Mouse (Mus musculus): ENCODE results near the gene Bst1. TPM values are rescaled to one million over a fixed set of nuclear protein-coding genes. Genes with fewer than 3 reads are reported as not detected.
A peak's percentile ranks its signal among the peaks of the same experiment; 100 is the strongest.

The Bst1 gene
- polyA plus RNA-seq, 1 experiment from 2014 or later, result not detected

DNA sequence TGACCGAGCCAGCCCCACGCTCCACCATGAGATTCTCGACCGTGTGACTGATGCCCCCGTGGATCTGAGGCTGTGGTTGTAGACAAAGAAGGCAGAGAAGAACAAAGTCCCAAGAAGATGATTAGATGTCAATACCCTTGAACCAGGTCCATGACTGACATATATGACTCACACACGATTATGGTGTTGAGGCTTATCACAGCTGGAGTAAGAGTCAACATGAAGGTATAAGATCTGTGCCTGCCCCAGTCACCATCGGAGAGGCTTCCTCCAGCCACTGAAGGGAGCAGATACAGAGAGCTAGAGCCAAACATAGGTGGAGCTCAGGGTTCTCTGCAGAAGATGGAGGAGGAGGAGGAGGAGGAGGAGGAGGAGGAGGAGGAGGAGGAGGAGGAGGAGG is 12.3 kb upstream of the Bst1 start:
- WGBS, result 95% methylated on average over 7 of the region's 7 CpGs

DNA sequence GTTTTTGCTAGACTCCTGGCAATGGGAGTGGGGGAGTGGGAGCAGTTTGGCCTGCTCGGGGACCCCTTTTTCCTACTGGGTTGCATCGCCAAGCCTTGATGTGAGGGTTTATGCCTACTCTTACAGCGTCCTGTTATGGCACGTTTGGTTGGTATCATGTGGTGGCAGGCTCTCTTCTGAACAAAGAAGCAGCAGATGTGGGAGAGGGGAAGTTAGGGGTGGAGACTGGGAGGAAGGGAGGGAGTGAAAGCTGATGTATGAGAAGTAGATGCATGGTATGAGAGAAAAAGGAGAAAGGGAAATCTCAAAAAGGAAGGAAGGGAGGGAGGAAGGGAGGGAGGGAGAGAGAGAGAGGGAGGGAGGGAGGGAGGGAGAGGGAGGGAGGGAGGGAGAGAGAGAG is 11.8 kb upstream of the Bst1 start:
- no peak overlapping the region for H3K9ac ChIP-seq (ENCODE audit: low read length)
- no peaks in the 10 kb centered on the region for H3K9me3 ChIP-seq (ENCODE audit: control insufficient read depth, low read length)
- H3K4me2 ChIP-seq (ENCODE audit: low read depth), result no peak overlapping the region
- DNase-seq (ENCODE audit: low spot score) (no peak), ATAC-seq (ENCODE audit: insufficient read depth, low FRiP score, low TSS enrichment) (no peak)
- no peaks in the 10 kb centered on the region for H3K27me3 ChIP-seq (ENCODE audit: control insufficient read depth, insufficient read depth, low read length)
- no peak overlapping the region for H3K27ac ChIP-seq (ENCODE audit: low read depth, low read length)
- no peaks in the 10 kb centered on the region for H3K4me1 ChIP-seq (ENCODE audit: control insufficient read depth, insufficient read depth, low read length)
- H3K36me3 ChIP-seq (ENCODE audit: control insufficient read depth, insufficient read depth, low read length), result no peaks in the 10 kb centered on the region
- H3K4me3 ChIP-seq (ENCODE audit: low read depth, low read length), result no peak overlapping the region
- 79% methylated on average over 4 of the region's 4 CpGs for WGBS

More for the DNA sequence above, 12.3 kb upstream of the Bst1 start:
- Histone ChIP-seq H3K4me3 (ENCODE audit: low read depth, low read length) (no peak overlapping the region), H3K27me3 (ENCODE audit: control insufficient read depth, insufficient read depth, low read length) (no peaks in the 10 kb centered on the region), H3K27ac (ENCODE audit: low read depth, low read length) (no peak overlapping the region), H3K4me2 (ENCODE audit: low read depth) (no peak overlapping the region), H3K4me1 (ENCODE audit: control insufficient read depth, insufficient read depth, low read length) (no peaks in the 10 kb centered on the region), H3K9me3 (ENCODE audit: control insufficient read depth, low read length) (no peaks in the 10 kb centered on the region), H3K9ac (ENCODE audit: low read length) (no peak overlapping the region), H3K36me3 (ENCODE audit: control insufficient read depth, insufficient read depth, low read length) (no peaks in the 10 kb centered on the region)
- ATAC-seq (ENCODE audit: insufficient read depth, low FRiP score, low TSS enrichment) (no peak), DNase-seq (ENCODE audit: low spot score) (no peak)

DNA sequence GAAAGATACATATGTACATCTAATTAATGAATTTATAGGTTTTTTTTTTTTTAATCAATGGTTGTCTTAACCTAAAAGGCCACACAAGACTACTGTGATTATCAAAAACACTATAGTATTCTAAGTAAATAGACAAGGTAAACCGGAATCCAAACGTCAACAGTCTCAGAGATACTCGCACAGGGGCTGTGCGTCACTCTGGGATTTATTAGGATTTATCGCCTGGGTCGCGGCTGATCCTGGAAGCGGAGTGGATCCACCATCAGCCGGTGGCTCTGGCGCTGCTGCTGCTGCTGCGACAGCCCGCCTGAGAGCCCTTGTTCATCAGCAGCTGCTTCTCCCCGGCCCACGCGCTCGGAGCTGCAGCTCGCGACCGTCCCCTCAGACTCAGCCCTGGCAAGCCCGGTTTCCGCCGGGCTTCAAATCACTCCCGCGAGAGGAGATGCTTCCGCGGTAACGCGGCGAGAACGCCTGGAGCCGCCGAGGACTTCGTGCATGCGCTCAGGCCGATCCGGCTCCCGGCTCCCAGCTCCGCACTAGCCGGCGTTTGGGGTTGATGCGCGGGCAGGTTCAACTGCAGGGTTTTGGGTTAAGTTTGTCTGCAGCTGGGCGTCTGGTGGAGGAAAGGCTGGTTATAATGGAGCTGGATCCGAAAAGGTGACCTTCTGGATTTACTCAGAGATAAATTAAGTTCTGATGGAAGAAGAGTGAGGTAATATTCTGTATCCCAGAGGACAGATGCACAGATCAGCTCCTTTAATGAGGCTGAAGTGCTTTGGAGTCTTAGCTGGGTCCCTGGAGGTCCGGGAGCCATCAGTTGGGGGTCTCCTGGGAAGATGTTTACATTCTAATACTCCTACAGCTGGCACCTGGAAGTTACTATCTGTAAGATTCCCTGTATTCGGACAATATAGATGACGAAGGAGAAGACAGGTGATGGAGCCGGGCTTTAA is 10.7 kb upstream of the Bst1 start:
- Histone ChIP-seq H3K4me3 (ENCODE audit: low read depth, low read length) (peak overlapping the region; percentile 27), H3K9ac (ENCODE audit: low read length) (peak overlapping the region; percentile 61), H3K4me2 (ENCODE audit: low read depth) (peak overlapping the region; percentile 54), H3K36me3 (ENCODE audit: control insufficient read depth, insufficient read depth, low read length) (no peaks in the 10 kb centered on the region), H3K27ac (ENCODE audit: low read depth, low read length) (peak overlapping the region; percentile 47; the same call in 1 of the 2 replicates), H3K9me3 (ENCODE audit: control insufficient read depth, low read length) (no peaks in the 10 kb centered on the region), H3K4me1 (ENCODE audit: control insufficient read depth, insufficient read depth, low read length) (no peaks in the 10 kb centered on the region), H3K27me3 (ENCODE audit: control insufficient read depth, insufficient read depth, low read length) (no peaks in the 10 kb centered on the region)
- DNase-seq (ENCODE audit: low spot score), result peak; percentile 92
- whole genome bisulfite sequencing, result 5% methylated on average over 48 of the region's 48 CpGs
- ATAC-seq (ENCODE audit: insufficient read depth, low FRiP score, low TSS enrichment), result peak; percentile 96

DNA sequence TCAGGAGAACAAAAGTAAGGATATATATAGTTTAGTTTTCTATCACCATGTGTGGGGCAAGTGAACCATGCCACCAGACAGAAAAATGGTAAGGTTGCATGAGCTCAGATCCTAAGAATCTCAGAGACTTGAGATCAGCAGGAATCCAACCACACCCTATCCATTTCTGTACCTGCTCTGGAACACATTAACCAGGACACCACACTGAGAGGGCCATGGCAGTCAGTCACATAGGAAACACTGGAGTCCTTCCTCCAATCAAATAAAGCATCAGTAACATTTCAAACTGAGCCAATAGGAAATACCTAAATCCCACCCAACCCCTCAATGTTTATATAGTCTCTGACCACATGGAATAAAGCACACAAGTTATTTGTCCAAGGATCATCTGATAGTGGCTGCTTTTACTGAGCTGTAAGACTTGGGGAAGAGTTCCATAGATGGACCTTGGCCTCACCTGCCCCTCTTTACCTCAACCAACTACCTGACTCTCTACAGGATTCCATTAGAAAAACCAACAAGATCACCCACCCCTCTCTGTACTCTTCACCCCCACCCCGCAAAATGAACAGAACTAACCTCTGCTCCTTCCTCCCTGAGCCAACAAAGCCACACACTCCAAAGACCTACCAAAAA is 8.1 kb upstream of the Bst1 start:
- Histone ChIP-seq H3K4me3 (ENCODE audit: low read depth, low read length) (no peak overlapping the region), H3K9ac (ENCODE audit: low read length) (no peak overlapping the region), H3K9me3 (ENCODE audit: control insufficient read depth, low read length) (no peaks in the 10 kb centered on the region), H3K27me3 (ENCODE audit: control insufficient read depth, insufficient read depth, low read length) (no peaks in the 10 kb centered on the region), H3K4me2 (ENCODE audit: low read depth) (no peak overlapping the region), H3K36me3 (ENCODE audit: control insufficient read depth, insufficient read depth, low read length) (no peaks in the 10 kb centered on the region), H3K4me1 (ENCODE audit: control insufficient read depth, insufficient read depth, low read length) (no peaks in the 10 kb centered on the region), H3K27ac (ENCODE audit: low read depth, low read length) (no peak overlapping the region)
- DNase-seq (ENCODE audit: low spot score) (no peak), ATAC-seq (ENCODE audit: insufficient read depth, low FRiP score, low TSS enrichment) (no peak)
- WGBS, result 88% methylated on average over 1 of the region's 1 CpGs

DNA sequence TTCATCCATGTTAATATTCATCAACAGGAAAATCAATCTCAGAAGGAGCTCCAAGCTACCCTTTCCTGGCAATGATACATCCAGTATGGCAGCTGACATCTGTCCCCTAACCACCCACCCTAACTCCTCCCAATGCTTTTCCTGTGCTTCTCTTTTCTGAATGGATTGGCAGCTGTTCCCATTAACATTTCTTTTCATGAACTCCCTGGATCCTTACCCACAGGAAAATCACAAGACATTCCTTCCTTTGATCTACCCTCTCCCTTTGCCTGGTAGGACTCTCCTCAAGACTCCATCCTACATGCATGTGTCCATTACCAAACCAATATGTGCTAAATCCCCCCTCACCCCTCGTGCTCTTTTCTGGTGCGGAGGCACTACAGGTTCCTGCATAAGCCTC is 4.1 kb upstream of the Bst1 start:
- Histone ChIP-seq H3K4me3 (ENCODE audit: low read depth, low read length) (no peak overlapping the region), H3K9ac (ENCODE audit: low read length) (no peak overlapping the region), H3K27me3 (ENCODE audit: control insufficient read depth, insufficient read depth, low read length) (no peaks in the 10 kb centered on the region), H3K9me3 (ENCODE audit: control insufficient read depth, low read length) (no peaks in the 10 kb centered on the region), H3K4me2 (ENCODE audit: low read depth) (no peak overlapping the region), H3K4me1 (ENCODE audit: control insufficient read depth, insufficient read depth, low read length) (no peaks in the 10 kb centered on the region), H3K27ac (ENCODE audit: low read depth, low read length) (no peak overlapping the region), H3K36me3 (ENCODE audit: control insufficient read depth, insufficient read depth, low read length) (no peaks in the 10 kb centered on the region)
- no peak for ATAC-seq (ENCODE audit: insufficient read depth, low FRiP score, low TSS enrichment)
- WGBS, result 87% methylated on average over 2 of the region's 2 CpGs
- no peak for DNase-seq (ENCODE audit: low spot score)

DNA sequence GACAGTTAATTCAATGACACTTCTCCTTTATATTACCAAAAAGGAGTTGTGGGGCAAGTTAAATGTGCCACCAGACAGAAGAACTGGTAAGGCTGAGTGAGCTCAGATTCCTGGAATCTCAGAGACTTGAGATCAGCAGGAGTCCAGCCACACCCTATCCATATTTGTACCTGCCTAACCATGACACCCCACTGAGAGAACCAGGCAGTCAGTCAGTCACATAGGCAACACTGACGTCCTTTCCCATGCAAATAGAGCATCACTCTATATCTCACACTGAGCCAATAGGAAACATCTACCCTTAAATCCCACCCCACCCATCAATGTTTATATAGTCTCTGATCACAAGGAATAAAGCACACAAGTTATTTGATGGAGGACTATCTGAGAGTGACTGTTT is 2.9 kb upstream of the Bst1 start:
- ATAC-seq (ENCODE audit: insufficient read depth, low FRiP score, low TSS enrichment) (no peak), DNase-seq (ENCODE audit: low spot score) (no peak)
- Histone ChIP-seq H3K4me2 (ENCODE audit: low read depth) (no peak overlapping the region), H3K27ac (ENCODE audit: low read depth, low read length) (no peak overlapping the region), H3K9ac (ENCODE audit: low read length) (no peak overlapping the region), H3K9me3 (ENCODE audit: control insufficient read depth, low read length) (no peaks in the 10 kb centered on the region), H3K4me1 (ENCODE audit: control insufficient read depth, insufficient read depth, low read length) (no peaks in the 10 kb centered on the region), H3K36me3 (ENCODE audit: control insufficient read depth, insufficient read depth, low read length) (no peaks in the 10 kb centered on the region), H3K27me3 (ENCODE audit: control insufficient read depth, insufficient read depth, low read length) (no peaks in the 10 kb centered on the region), H3K4me3 (ENCODE audit: low read depth, low read length) (no peak overlapping the region)
- 80% methylated on average over 1 of the region's 1 CpGs for WGBS

DNA sequence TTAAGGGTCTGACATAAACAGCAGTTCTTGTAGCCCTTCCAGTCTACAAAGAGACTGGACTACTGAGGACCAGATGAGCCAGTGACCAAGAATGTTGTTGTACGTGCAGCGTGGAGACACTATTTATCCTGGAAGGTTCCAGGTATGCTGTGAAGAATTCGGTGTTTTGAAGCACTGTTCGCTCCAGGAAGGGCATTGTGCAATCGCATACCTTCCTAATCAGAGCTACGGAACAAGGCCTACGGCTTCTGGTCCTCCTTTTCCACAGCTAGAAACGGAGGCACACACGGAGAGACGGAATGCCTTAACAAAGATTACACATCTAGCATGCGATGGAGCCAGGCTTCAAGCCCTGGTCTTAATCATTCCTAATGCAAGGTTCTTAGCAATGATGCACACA is 2.1 kb downstream of the Bst1 start:
- Histone ChIP-seq H3K27me3 (ENCODE audit: control insufficient read depth, insufficient read depth, low read length) (no peaks in the 10 kb centered on the region), H3K4me3 (ENCODE audit: low read depth, low read length) (no peak overlapping the region), H3K9me3 (ENCODE audit: control insufficient read depth, low read length) (no peaks in the 10 kb centered on the region), H3K4me2 (ENCODE audit: low read depth) (no peak overlapping the region), H3K4me1 (ENCODE audit: control insufficient read depth, insufficient read depth, low read length) (no peaks in the 10 kb centered on the region), H3K27ac (ENCODE audit: low read depth, low read length) (no peak overlapping the region), H3K36me3 (ENCODE audit: control insufficient read depth, insufficient read depth, low read length) (no peaks in the 10 kb centered on the region), H3K9ac (ENCODE audit: low read length) (no peak overlapping the region)
- WGBS, result 93% methylated on average over 11 of the region's 11 CpGs
- no peak for ATAC-seq (ENCODE audit: insufficient read depth, low FRiP score, low TSS enrichment)
- no peak for DNase-seq (ENCODE audit: low spot score)

DNA sequence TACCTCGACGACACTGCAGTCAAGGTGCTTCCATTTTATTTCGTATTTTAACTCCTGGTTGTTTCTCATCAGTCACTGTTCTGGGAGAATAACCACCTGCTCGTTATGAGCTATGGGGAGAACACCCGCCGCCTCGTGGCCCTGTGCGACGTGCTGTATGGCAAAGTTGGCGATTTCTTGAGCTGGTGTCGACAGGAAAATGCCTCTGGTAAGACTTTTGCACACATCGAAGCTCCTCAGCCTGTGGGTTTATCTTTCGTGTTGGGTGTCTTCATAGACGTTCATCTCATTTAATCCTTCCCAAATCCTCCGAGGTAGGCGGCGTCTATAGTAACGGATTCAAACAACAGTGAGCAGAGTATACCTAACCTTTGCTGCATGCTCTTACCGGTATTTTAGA is 2.9 kb downstream of the Bst1 start, which contains the start of gene Fbxl5:
Gene Fbxl5, minus strand, starts transcription at position 101 of the 400 bp plus-strand sequence.
- no peak within 1 kb of the TSS for H3K27ac ChIP-seq (ENCODE audit: low read depth, low read length)
- no peaks in the 10 kb centered on the region for H3K4me1 ChIP-seq (ENCODE audit: control insufficient read depth, insufficient read depth, low read length)
- H3K9me3 ChIP-seq (ENCODE audit: control insufficient read depth, low read length), result no peaks in the 10 kb centered on the region
- H3K4me3 ChIP-seq (ENCODE audit: low read depth, low read length), result no peak within 1 kb of the TSS
- 84% methylated on average over 19 of the region's 19 CpGs for WGBS
- H3K36me3 ChIP-seq (ENCODE audit: control insufficient read depth, insufficient read depth, low read length), result no peaks in the 10 kb centered on the region
- DNase-seq (ENCODE audit: low spot score), result no peak
- no peak for ATAC-seq (ENCODE audit: insufficient read depth, low FRiP score, low TSS enrichment)
- H3K9ac ChIP-seq (ENCODE audit: low read length), result no peak within 1 kb of the TSS
- H3K27me3 ChIP-seq (ENCODE audit: control insufficient read depth, insufficient read depth, low read length), result no peaks in the 10 kb centered on the region
- H3K4me2 ChIP-seq (ENCODE audit: low read depth), result no peak within 1 kb of the TSS

DNA sequence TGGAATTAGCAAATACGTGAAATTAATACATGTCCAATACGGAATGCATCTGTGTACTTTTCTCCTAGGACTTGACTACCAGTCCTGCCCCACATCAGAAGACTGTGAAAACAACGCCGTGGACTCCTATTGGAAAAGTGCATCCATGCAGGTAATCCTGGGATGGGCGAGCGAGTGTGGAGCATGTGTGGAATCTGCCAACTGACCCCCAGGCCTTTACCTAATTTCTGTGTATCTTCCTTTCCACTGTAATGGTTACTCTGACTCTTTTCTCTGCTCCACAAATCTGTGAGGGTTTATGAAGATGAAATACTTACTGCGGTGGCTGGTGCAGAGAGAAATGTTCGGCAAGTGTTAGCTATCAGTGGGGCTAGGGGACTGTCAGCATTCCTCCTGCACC is 3.5 kb downstream of the Bst1 start:
- Histone ChIP-seq H3K4me2 (ENCODE audit: low read depth) (no peak overlapping the region), H3K27me3 (ENCODE audit: control insufficient read depth, insufficient read depth, low read length) (no peaks in the 10 kb centered on the region), H3K9me3 (ENCODE audit: control insufficient read depth, low read length) (no peaks in the 10 kb centered on the region), H3K36me3 (ENCODE audit: control insufficient read depth, insufficient read depth, low read length) (no peaks in the 10 kb centered on the region), H3K9ac (ENCODE audit: low read length) (no peak overlapping the region), H3K4me1 (ENCODE audit: control insufficient read depth, insufficient read depth, low read length) (no peaks in the 10 kb centered on the region), H3K27ac (ENCODE audit: low read depth, low read length) (no peak overlapping the region), H3K4me3 (ENCODE audit: low read depth, low read length) (no peak overlapping the region)
- ATAC-seq (ENCODE audit: insufficient read depth, low FRiP score, low TSS enrichment) (no peak), DNase-seq (ENCODE audit: low spot score) (no peak)
- 88% methylated on average over 8 of the region's 8 CpGs for WGBS
